Mouse (Mus musculus) adrenal gland, adult (tissue): Measurements from ENCODE around the gene Vsig1.
A peak's percentile ranks its signal among the peaks of the same experiment; 100 is the strongest.

ENCODE experiments used
- DNase-seq, 2 experiments: peaks; one replicate each; pipeline ENCODE4 v3.0.0; 2022 to 2023; ENCODE audit warnings: low spot score in 1 of 2; ENCODE audit not compliant: inconsistent age in 2 of 2

Gene Vsig1

DNA sequence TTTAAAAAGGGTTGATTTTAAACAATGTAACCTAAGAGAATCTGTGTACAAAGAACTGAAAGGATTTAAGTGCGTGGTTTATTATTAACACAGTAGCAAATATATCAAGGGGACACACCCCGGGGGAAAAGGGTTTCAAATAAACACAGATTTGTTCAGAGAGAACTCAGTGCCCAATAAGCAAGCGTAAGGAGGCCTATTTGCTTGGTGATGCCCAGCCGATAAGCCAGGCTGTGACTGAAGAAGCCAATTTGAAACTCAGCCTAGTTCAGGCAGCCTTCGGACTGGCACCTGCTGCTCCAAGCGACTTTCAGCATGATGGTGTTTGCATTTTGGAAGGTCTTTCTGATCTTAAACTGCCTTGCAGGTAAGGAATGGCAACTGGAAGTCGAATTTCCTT, at the start of gene Vsig1:
Vsig1 (plus strand) TSS at position 249 of the 400 bp plus-strand sequence.
- DNase-seq: no peak

DNA sequence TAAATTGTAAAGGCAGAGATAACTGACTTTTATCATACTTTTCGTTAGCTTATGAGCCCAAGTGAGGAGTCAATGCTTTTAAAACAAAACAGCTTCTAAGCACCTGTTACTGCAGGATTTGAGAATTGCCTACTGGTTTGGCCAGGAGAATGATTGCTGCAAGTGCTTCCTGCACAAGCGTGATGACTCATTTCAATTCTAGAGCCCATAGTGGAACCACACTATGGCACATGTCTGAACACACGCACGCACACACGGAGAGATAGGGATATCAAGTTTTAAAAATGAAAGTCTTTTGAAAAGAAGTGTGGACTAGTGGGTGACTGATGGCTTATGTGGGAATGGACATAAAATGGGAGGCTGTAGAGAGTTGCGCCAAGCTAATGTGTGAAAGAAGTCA, 44.6 kb upstream of the Vsig1 start:
- no peak for DNase-seq

- DNase-seq: no peak
These were observed 44.0 kb upstream of the Vsig1 start for GRCm38 (mm10) chrX:140863431-140863830.

GRCm38 (mm10) chrX:140887193-140887592, 20.2 kb upstream of the Vsig1 start:
- DNase-seq: no peak

DNA sequence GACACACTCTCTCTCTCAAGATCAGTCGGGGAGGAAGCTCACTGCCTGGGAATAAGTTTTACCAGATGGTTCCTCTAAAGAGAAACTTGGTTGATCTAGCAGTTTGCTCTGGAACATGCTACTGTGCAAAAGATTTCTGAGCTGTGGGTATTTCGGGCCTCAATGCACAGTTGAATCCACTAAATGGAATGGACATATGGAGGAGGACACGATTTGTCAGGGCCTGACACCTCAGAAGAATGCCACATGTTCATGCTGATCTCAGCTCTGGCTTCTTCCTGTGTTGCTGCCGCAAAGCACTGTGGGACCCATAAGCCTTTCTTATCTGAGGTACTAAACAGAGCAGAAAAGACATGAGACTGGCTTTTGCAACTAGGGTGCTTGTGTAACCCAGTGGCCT, 15.6 kb upstream of the Vsig1 start:
- no peak for DNase-seq

- DNase-seq: no peak
These were observed 3.9 kb upstream of the Vsig1 start for GRCm38 (mm10) chrX:140903487-140903886.

DNA sequence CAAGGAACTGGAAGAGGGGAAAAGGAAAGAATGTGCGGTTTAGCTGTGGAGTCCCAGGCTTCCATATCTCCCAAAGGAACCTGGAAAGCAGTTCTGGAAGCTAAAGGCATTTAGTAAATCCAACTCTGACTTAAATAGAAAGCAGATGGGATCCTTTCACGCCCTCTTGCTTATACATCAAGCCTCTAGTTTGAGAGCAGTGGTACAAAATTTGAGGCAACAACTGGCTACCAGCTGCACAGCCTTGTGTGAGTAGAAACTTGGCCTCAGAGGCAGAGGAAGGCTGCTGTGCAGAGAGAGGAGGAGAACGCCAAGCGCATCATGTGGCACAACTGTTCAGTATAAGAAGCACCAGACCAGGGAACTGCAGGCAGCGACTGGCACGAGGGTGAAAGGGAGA, 13.9 kb downstream of the Vsig1 start:
- no peak for DNase-seq

DNA sequence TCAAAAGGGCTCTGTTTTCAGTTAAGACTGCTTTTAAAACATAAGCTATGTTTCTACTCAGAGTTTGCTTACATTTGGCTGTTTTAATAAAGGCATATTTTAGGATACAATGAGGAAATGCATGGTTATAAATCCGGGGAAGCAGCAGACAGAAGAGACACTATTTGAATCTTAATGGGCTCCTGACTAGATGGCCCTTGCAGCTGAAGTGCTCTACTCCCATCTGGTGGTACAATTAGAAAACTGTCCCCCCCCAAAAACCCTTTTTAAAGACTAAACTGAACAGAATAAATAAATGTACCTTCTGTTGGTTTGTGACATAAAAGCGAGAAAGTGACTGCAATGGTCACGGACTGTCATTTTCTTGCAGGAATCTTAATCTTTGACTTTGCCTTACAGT, 24.7 kb downstream of the Vsig1 start:
- no peak for DNase-seq

DNA sequence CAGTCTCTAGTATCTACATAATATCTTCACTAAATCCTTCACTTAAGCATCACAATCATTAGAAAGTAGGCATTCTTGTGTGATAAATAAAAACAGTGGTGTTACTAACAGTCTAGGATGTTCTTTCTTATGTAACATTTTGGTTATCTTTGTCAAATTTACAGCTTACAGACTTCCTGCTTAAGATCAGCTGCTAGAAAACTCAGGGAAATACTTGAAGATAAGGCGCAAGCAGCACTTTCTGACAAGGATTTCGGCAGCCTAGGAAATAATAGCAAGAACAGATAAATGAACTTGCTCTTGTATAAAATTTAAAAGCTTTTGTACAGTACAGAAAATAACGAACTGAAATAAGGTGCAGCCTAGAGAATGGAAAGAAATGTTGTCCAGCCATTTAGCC, 25.9 kb downstream of the Vsig1 start:
- no peak for DNase-seq

DNA sequence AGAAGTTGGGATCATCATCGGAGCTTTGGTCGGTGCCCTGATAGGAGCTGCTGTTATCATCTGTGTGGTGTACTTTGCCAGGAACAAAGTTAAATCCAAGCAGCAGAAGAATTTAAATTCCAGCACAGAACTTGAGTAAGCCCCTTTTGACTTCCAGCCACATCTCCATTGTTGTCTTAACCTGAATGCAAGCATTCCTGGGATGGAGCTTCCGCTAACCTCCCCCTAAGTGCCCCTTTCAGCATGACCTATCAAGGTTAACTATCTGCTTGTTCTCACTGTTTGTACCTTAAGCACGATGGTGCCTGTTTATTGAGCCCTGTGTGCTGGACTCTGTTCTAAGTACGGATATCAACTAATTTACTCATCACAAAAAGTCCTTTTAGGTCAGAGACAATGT, 28.9 kb downstream of the Vsig1 start:
- no peak for DNase-seq

- DNase-seq: no peak
These were observed 46.2 kb downstream of the Vsig1 start for GRCm38 (mm10) chrX:140953618-140954017.

- peak; percentile 92 to 96 for DNase-seq
These were observed 49.0 kb downstream of the Vsig1 start, which contains the start of the genes Psmd10 and Atg4a for GRCm38 (mm10) chrX:140956272-140956940. Psmd10 (minus strand) TSS chrX:140956728. Atg4a (plus strand) TSS chrX:140956907.

- no peak for DNase-seq
These were observed 49.6 kb downstream of the Vsig1 start for GRCm38 (mm10) chrX:140956959-140957358.

DNA sequence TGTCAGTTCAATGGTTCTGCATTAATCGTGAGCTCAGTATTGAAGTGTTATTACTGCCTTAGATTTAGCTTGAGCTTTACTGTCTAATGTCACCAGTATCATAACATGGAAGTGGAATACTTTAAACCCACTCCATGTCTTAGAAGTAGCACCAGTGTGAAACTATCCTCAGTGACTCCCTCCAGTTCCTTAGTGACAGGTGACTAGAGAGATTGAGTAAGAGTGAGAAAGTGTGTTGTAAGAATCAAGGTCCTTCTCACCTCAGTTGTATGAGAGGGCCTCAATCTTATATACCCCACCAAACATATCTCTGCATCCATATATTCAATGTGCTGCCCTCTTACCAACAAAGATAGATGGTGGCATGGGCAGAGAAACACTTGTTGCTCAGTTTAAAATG, 71.5 kb downstream of the Vsig1 start:
- no peak for DNase-seq

DNA sequence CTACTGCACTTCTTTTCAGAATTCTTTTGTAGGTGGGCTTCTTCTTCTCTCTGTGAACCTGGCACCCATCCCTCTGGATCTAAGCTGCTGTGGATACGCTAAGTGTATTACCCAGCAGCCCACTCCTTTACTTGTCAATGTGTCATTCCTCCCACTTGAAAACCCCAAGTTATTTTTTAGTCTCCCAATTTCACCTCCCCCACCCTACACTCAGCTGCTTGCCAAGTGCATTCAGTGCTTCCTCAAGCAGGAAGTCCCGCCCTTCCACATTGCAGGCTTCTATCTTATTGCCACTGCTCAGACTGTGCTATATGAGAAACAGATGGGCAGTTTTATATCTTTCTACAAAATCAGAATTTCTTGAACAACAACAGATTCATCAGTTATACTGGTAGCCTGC, 72.1 kb downstream of the Vsig1 start:
- DNase-seq: peak in 1 of 2 experiments; percentile 40

GRCm38 (mm10) chrX:140980163-140980562, 72.8 kb downstream of the Vsig1 start:
- DNase-seq: no peak

DNA sequence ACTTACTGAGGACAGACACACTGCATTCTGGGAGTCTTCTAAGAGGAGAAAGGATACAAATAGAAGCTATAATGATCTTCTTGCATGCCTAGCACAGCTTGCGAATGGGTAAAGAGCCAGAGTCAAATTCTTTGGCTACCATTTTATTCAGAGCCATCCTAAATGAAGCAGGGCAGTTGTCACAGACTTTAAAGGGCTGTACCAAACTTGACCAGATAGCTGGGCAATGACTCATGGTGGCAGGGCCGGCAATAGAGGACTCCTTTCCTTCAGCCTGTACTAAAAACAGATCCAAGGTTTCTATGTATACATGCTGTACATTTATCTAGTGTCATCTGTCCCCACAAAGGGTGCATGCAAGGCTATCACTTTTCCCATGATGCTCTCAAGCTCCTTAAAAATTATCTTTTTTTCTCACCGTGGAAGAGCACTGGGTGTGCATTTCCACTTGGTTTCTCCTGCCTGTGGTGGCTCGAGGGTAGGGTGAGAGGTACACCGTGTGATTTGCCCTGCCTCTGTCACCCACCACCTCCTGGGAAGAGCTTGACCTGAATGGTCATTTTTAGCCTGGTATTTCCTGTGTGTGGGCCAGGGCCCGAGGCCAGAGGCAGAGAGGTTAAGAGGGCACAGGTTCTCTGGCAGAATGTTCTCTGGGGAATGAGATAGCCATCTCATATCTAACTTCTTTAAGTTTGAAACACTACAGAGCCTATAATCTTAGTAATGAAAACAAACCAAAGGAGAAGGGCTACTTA, 76.0 kb downstream of the Vsig1 start:
- peak; percentile 21 to 52 for DNase-seq

- DNase-seq: no peak
These were observed 77.4 kb downstream of the Vsig1 start for GRCm38 (mm10) chrX:140984795-140985194.

DNA sequence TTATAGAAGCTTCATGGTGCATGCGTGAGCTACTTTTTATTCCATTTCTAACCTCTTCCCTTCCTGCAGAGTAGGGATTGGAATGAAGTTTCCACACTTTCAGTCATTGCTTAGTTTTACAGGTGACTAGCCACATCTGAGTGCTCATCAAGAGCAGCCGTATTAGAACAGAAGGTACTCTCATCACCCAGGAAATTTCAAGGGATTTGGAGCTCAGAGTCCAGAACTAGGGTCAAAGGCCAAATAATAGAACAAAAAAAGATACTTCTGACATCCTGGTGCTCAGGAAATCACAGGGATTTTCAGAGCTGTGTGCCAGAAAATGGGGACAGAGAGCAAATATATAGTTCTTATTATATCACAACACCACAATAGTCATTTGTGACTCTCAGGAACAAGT, 77.8 kb downstream of the Vsig1 start:
- no peak for DNase-seq
